Mouse (Mus musculus) C2C12 (cell line): ENCODE measurements at regions not wholly inside any gene's neighbourhood (a gene's known extent, or its start where the extent isn't known, plus 50 kb on each side); places are given as distances from the start of the nearest gene placed in this dataset.

Source experiments
- H3K27me3 ChIP-seq: one replicate; pipeline ENCODE4 v1.6.1; 2011; ENCODE audit not compliant: control insufficient read depth, insufficient read depth, insufficient read length
- H3K36me3 ChIP-seq: one replicate; pipeline ENCODE4 v1.6.1; 2011; ENCODE audit not compliant: control insufficient read depth, insufficient read depth
- H3K4me3 ChIP-seq: one replicate; pipeline ENCODE4 v1.5.1; 2011; ENCODE audit warnings: mild to moderate bottlenecking, control low read depth; ENCODE audit not compliant: poor library complexity, insufficient read depth, severe bottlenecking
- H3K79me2 ChIP-seq: one replicate; pipeline ENCODE4 v1.6.1; 2011; ENCODE audit not compliant: control insufficient read depth, insufficient read depth
- H3K79me3 ChIP-seq: one replicate; pipeline ENCODE4 v1.6.1; 2011; ENCODE audit warnings: low read depth, control low read depth
- H3ac ChIP-seq: one replicate; pipeline ENCODE3; 2011; ENCODE audit warnings: low read depth; ENCODE audit not compliant: control insufficient read depth, insufficient read length
- CEBPB ChIP-seq: IDR thresholded peaks from one replicate; pipeline ENCODE4 v1.6.1; 2011; ENCODE audit warnings: low read depth, mild to moderate bottlenecking, control low read depth, moderate library complexity
- CTCF ChIP-seq: IDR thresholded peaks from one replicate; pipeline ENCODE4 v1.5.1; 2011; ENCODE audit not compliant: control insufficient read depth, insufficient read depth, insufficient read length
- FOSL1 ChIP-seq: IDR thresholded peaks from one replicate; pipeline ENCODE4 v1.8.0; 2011; ENCODE audit warnings: mild to moderate bottlenecking, low read length; ENCODE audit not compliant: poor library complexity, insufficient read depth, severe bottlenecking
- MAX ChIP-seq: IDR thresholded peaks from one replicate; pipeline ENCODE4 v1.6.1; 2011; ENCODE audit warnings: mild to moderate bottlenecking, control low read depth
- MYOD1 ChIP-seq: IDR thresholded peaks from one replicate; pipeline ENCODE4 v1.6.1; 2011; ENCODE audit warnings: low read depth; ENCODE audit not compliant: control insufficient read depth, insufficient read length
- MYOG ChIP-seq: IDR thresholded peaks from one replicate; pipeline ENCODE4 v1.6.1; 2011; ENCODE audit not compliant: control insufficient read depth, insufficient read length; ENCODE audit errors: extremely low read depth
- USF1 ChIP-seq: IDR thresholded peaks from one replicate; pipeline ENCODE4 v1.6.1; 2011; ENCODE audit warnings: low read depth, mild to moderate bottlenecking, control low read depth, moderate library complexity

DNA sequence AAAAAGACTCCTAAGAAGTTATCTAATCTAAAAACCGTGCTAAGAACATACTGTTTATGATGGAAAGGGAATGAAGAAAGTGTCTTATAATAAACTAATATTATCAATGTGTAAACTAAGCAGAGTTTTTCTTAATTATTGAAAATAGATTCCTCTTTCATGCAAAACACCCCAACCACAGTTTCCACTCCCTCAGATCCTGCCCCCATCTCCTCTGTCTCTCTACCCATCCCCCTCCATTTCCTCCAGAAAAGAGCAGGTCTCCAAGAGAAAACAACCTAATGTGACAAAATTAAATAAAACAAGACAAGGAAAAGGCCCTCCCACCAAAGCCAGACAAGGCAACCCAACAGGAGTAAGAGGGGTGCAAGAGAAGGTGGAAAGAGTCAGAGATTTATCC is 103.2 kb downstream of the Hpgd start:
- H3ac ChIP-seq: no peak overlapping the region
- H3K27me3 ChIP-seq: no peaks in the 10 kb centered on the region
- H3K79me3 ChIP-seq: no peaks in the 10 kb centered on the region
- H3K79me2 ChIP-seq: no peaks in the 10 kb centered on the region
- TF ChIP-seq CTCF: no peak
- no peak for TF ChIP-seq FOSL1
- TF ChIP-seq MYOD1: no peak
- TF ChIP-seq MYOG: no peak
- no peak for TF ChIP-seq USF1
- TF ChIP-seq MAX: no peak
- H3K36me3 ChIP-seq: no peaks in the 10 kb centered on the region
- no peak overlapping the region for H3K4me3 ChIP-seq

DNA sequence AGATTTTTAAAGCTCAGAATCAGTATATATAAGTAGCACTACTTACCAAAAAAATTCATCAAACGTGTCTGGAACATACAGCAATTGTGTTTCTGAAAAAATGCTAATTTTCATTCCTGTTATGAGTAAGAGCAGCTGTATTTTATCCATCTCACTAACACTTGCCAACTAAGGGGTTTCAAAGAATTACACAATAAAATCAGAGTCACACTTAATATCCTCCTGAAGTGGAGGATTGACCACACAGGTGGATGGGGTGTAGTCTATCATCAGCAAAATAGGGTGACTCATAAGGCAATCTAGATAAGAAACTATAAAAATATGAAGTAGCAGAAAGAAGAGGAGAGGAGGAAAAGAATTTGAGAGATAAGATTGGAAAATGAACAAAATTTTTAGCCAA is 102.0 kb downstream of the Hpgd start:
- no peak for TF ChIP-seq MYOG
- no peak for TF ChIP-seq FOSL1
- no peak for TF ChIP-seq USF1
- no peak for TF ChIP-seq CTCF
- no peak for TF ChIP-seq CEBPB
- TF ChIP-seq MAX: no peak
- no peak for TF ChIP-seq MYOD1
- no peak overlapping the region for H3ac ChIP-seq
- no peaks in the 10 kb centered on the region for H3K79me2 ChIP-seq
- no peaks in the 10 kb centered on the region for H3K79me3 ChIP-seq
- no peaks in the 10 kb centered on the region for H3K36me3 ChIP-seq
- H3K4me3 ChIP-seq: no peak overlapping the region
- no peaks in the 10 kb centered on the region for H3K27me3 ChIP-seq

DNA sequence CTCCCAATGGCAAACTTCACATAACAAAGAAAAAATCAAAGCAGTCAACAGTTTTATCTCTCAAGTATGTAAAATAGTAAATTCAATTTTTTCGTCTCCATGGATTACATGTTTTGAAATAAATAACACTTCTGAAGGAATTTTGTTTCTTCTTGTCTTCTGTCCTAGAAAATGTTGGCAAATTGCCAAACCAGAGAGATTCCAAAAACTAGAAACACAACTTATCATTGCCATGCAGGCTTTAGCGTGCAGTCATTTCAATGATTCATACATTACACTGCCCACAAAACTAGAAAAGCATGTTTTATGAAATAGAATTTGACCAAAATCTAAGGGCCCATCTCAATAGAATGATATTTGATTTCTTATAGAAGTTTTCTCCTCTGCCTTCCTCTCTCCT is 98.2 kb downstream of the Hpgd start:
- Histone ChIP-seq H3K36me3 (no peaks in the 10 kb centered on the region), H3ac (no peak overlapping the region), H3K4me3 (no peak overlapping the region), H3K27me3 (no peaks in the 10 kb centered on the region), H3K79me3 (no peaks in the 10 kb centered on the region), H3K79me2 (no peaks in the 10 kb centered on the region)
- TF ChIP-seq FOSL1: peak; percentile 15
- no peak for TF ChIP-seq USF1
- no peak for TF ChIP-seq CEBPB
- no peak for TF ChIP-seq MAX

DNA sequence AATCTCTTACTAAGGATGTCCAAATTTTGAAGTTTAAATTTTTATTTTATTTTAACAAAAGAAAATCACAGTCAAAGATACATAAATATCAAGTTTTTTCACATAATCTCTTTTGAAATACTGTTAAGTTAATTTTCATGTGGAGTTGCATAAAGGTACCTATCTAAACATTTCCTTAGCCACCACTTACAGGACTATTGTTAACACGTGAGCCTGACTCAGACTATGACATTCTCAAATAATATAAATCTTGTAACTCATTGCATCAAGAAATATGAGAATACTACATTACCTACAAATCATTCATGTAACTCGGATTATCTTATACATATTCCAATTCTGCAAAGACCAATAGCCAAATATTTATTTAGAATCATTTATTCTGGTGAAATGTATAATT is 97.8 kb downstream of the Hpgd start:
- Histone ChIP-seq H3K79me2 (no peaks in the 10 kb centered on the region), H3K27me3 (no peaks in the 10 kb centered on the region), H3K4me3 (no peak overlapping the region), H3K36me3 (no peaks in the 10 kb centered on the region), H3K79me3 (no peaks in the 10 kb centered on the region), H3ac (no peak overlapping the region)
- TF ChIP-seq USF1: peak; percentile 72
- TF ChIP-seq CTCF: no peak
